Mouse (Mus musculus) thymus, adult 2 months (tissue): ENCODE data around the gene Gys2.

Source experiments
- CTCF ChIP-seq: fragments of 200-500 bp; IDR thresholded peaks from 2 replicates; pipeline ENCODE4 v1.5.1; 2012; ENCODE audit warnings: mild to moderate bottlenecking, control low read depth, low read length, moderate library complexity, borderline replicate concordance; ENCODE audit not compliant: control insufficient read depth, poor library complexity, insufficient read depth; ENCODE audit errors: extremely low read depth
- POLR2A ChIP-seq: fragments of 200-500 bp; IDR thresholded peaks from 2 replicates; pipeline ENCODE4 v1.6.1; 2012; ENCODE audit warnings: mild to moderate bottlenecking, low read length, control low read depth, moderate library complexity; ENCODE audit not compliant: control insufficient read depth, poor library complexity, insufficient read depth; ENCODE audit errors: extremely low read depth

DNA sequence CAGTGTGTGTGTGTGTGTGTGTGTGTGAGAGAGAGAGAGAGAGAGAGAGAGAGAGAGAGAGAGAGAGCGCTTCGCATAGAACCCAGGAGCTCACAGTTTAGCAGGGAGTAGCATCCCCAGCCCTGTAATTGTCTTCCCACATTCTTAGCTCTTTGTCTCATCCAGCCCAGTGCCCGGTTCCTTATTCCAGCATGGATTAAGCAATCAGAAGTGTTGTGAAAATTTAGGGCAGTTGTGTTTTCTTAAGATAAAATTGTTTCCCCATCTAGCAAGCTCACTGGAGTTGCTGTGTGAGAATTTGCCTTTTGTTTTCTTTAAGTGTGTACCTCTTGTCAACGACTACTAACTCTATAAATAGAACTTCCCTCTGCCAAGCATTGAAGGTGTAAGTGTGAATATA is 35.8 kb upstream of the Gys2 start:
- TF ChIP-seq CTCF: no peak
- no peak for TF ChIP-seq POLR2A
